Mouse (Mus musculus): ENCODE results near the gene Actn1. TPM values are rescaled to one million over a fixed set of nuclear protein-coding genes. Genes with fewer than 3 reads are reported as not detected.

Gene Actn1
- total RNA-seq, 2 experiments from 2014 or later = 93.4 to 102 TPM

DNA sequence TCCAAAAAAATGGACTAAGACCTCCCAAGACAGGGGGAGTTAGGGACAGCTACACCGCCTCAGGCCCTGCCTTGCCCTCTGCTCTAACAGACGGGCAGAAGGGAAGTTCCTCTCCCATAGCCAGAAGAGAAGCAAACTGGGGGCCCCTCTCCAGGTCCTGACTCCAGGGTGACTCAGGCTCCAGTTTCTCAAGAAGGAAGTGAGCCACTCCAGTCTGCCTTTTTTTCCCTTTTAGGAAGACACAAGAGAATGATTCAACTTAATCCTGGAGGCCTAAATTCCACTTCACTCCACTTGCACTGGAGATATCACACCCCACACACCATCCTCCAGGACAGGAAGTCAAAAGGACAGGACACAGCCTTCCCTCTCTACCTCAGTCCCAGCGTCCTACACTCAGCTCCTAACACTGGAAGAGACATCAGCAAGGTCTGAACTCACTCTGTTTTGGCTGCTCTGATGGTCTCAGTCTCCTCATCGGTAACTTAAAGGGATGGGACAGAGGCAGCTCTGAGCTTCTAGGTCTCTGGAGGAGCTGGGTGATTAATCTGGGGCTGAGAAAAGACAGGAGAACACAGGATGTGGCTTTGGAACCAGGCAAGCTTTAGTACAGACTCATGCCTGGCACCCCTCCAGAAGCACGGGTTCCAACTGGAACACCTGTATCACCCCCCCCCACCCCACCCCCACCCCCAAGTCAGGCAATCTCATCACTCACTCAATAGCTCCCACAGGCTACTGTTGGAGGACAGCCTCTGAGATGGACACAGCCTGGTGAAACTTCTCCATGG is 31.0 kb downstream of the Actn1 start:
- DNase-seq (ENCODE audit: extremely low spot score in 1 of 2, low spot score in 1 of 2) = no peak

DNA sequence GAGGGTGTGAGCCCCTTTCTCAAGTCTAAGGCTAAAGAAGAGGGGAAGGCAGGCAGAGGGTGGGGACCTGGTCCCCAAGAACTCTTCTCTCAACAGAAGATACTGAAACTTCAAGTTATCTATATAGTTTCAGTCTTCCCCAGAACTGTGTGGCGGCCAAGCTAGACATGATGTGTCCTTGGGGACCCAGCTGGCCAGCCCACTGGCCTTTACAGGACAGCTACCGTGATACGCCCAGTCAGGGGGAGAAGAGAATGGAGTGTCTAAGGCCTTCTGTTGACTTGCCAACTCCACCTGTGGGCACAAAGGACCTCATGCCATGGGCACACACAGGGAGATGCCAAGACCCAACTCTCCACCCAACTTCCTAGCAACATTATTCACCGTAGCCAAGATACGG is 31.8 kb downstream of the Actn1 start:
- no peak for DNase-seq (ENCODE audit: extremely low spot score in 1 of 2, low spot score in 1 of 2)

DNA sequence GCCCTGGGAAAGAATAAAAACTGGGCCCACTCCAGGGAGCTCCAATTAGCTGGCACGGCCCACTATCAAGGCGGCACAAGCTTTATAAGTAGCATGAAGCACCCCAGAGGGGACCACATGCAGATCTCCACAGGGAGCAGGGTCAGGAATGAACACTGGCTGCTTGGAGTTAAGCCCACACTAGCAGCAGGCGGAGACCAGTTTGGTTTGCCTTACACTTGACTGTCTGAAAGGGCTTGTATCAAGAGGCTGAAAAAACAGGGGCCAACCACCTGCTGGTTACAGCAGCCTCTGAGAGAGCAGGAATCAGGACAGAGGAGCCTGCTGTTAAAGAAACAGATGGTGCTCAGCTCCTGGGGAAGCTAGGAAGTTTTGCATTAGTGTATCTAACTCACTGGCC is 32.3 kb downstream of the Actn1 start:
- DNase-seq (ENCODE audit: extremely low spot score in 1 of 2, low spot score in 1 of 2) = no peak

DNA sequence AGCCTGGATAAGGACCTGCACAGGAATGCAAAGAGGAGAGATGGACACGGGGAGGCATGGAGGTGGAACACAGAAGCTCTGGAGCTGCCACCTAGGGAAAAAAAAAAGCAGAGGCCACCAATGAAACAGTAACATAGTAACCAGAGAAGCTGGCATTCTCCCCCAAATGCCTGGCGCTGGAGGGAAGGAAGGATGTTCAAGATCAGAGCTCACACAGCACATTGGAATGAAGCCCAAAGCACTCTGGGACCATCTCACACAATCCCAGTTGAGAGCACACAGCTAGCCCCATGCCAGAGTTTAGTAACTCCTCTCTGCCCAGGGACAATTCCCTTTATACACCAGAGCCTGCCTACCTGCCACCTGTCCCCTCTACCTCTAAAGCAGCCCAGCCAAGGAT is 34.1 kb downstream of the Actn1 start:
- DNase-seq (ENCODE audit: extremely low spot score in 1 of 2, low spot score in 1 of 2) = no peak

DNA sequence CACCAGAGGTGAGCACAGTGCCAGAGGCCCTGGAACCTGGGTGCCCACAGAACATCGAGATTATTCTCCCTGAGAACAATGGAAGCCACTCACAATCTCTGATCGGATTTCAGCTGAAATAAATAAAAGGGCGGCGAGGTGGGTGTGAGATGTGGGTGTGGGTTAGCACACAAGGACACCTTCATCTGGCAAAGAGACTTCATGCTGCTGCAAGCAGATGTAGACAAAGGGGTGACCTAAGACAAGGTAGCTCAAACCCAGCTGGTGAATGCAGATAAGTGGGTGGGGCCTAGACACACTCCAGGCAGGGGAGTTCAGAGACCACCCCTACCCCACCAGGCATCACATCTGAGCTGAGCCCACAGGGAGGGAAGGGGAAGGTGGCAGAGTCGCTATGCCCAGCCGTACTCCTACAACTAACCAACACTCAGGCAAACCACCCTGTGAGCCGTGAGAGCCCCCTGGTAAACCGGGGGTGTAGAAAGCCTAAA is 35.9 kb downstream of the Actn1 start:
- DNase-seq (ENCODE audit: extremely low spot score in 1 of 2, low spot score in 1 of 2) = no peak

DNA sequence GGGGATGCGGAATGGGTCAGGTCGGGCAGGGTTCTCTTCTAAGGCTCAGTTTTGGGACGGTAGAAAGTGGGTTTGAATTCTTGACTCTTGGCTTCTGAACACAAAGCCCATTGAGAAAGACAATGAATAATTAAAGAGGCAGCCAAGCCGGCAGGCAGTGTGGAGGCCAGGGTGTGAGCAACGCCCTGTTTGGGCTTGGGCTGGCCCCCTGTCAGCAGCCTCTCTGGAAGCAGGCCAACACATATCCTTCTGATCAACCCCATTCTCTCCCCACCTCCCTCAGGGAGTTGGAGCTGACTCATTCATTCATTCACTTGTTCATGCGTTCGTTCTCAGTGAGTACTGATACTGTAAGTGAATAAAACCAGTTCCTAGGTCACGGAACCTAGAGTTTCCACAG is 36.7 kb downstream of the Actn1 start:
- no peak for DNase-seq (ENCODE audit: extremely low spot score in 1 of 2, low spot score in 1 of 2)

DNA sequence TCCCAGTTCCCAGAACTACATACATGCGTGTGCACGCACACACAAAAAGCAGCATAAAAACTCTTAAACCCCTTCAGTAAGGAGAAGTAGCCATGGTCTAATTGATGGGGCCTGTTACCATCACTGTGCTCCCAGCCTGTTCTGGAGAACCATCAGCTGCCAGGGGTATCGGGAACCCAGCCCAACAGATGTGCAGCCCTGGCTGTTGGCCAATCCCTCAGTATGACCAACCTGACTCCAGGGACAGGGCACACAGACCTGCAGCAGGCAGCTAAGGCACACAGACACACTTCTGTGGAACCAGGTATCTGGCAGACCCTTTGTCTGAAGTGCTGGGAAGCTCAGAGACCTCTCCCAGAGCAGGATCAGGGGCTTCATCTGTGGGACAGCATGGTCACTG is 37.7 kb downstream of the Actn1 start:
- no peak for DNase-seq (ENCODE audit: extremely low spot score in 1 of 2, low spot score in 1 of 2)

DNA sequence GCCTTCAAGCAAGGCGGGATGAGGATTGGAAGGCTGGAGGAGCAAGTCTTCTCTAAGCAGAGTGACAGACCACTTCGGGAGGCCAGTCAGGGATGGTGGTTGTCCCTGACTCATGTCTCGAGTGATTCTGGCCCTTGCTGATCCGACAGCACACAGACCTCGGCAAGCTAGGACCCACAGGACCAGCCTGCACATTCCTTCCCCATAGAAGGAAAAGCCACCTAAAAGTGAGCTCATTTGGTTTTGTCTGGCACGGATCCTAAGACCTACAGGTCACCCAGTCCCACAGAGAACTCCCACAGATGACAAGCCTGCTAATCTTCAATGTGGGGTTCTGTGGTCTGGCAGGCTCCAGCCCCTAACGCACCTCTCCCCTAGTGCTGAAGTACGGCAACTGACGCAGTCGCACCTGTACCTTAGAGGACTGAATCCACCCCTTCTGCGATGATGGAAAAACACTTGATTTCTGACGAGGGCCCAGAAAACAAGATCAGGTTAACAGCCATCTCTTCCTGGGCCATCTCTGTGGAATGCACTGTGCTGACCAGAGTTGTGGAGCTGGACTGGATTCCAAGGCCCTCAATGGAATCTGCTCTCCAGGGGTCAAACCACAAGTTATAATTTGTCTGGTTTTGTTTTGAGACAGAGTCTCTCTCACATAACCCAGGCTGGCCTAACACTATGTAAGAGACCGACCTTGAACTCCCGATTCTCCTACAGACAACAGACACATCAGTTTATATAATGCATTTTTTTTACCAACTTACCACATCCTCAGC is 39.7 kb downstream of the Actn1 start:
- DNase-seq (ENCODE audit: extremely low spot score in 1 of 2, low spot score in 1 of 2) = no peak

DNA sequence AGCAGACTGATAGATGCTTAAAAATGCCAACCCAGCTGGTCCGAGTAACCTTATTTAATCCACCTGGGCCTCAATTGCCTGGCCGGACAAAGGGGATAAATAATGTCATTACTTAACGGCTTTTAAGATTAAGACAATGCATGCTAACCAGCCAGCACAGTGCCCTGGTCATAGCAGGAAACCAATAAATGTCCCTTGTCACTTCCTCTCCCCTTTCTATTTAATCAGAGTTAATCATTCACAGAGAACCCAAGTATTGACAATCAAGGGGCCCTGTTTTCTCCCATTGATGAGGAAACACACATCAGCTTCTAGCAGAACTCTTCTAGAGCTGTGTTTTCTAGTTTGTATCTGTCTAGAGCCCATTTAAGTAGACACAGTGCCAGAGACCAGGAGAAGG is 41.4 kb downstream of the Actn1 start:
- DNase-seq (ENCODE audit: extremely low spot score in 1 of 2, low spot score in 1 of 2) = no peak

DNA sequence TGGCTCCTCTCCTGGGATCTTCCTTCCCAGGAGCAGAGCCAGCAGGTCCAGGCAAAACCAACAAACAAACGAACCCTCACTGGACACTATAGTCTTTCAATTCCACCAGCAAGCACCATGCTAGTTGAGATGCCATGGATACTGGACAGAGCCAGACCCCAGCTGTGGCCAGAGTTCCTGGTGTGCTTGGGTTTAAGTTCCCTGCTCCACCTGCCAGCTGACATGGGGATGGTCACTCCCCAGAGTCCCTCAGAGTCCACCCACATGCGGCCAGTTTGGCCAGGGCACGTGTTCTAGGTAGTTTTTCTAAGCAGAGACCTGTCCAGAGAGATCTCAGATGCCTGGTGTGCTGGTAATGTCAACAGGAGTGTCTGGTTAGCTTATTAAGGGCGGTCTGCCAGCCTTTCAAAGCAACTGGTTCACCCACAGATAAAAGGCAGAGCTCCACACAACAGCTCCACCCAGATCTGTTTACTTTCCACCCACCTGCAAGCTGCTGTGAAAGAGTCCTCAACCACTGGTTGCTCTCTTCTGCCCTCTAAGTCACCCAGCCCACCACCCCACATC is 42.0 kb downstream of the Actn1 start:
- no peak for DNase-seq (ENCODE audit: extremely low spot score in 1 of 2, low spot score in 1 of 2)

DNA sequence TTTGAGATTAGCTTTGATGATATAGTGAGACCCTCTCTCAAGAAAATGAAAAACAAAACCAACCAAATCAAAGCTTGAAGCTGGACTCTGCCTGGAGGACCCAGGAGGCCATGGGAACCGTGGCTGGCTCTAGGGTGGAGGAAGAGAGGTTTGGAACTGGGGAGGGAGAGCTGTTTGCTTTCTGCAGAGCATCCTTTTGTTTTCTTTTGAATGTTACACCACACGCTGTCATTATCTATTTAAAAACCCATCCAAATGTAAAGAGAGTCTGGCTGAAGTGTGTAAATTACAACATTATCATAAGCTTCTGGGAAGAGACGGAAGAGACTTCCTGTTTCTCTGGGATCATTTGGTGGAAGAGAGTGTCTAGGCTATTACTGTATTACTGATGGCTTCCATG is 43.1 kb downstream of the Actn1 start:
- DNase-seq (ENCODE audit: extremely low spot score in 1 of 2, low spot score in 1 of 2) = no peak

DNA sequence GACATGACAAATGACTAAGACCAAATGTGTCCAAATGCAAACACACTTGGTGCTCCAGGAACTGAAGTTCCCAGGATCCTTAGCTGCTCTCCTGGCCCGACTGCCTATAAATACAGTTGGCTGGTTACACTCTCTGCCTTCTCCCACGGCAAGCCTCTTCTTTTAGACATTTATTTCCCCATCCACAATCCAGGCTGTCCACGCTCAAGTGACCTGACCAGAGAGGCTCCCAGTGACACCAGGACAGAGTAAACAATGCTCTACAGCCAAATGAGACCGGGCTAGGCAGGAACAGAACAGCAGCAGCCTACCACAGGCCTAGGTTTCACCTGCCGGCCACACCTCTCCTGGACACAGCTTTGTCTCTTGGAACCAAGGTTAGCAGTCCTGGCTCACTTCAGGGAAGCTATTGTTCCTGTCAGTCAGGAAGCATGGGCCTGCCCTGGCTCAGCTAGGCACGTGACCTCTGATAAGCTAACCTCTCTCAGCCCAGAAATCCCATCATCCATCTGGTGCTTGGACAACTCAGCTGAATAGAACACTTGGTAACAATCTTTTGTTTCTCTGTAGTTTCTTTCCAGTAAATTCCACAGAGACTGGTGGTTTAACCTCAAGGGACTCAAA is 43.8 kb downstream of the Actn1 start:
- DNase-seq (ENCODE audit: extremely low spot score in 1 of 2, low spot score in 1 of 2) = no peak

DNA sequence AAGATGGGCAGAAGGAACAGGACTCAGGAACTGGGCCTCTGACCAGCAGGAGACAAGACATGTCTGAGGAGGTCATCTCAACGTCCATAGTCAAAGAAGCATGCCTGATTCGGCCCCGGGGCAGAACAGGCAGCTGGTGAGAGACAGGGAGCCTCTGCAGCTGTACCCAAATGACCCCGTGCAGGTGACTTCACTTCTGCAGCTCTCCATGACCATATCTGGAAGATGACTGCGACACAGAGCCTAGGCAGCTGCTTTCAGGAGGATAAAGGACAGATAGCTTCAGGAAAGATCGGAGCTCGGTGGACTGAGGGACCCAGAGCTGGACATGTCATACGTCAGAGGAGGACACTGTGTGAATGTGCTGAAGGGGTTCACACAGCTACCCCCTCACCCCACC is 46.4 kb downstream of the Actn1 start:
- DNase-seq (ENCODE audit: extremely low spot score in 1 of 2, low spot score in 1 of 2) = no peak

DNA sequence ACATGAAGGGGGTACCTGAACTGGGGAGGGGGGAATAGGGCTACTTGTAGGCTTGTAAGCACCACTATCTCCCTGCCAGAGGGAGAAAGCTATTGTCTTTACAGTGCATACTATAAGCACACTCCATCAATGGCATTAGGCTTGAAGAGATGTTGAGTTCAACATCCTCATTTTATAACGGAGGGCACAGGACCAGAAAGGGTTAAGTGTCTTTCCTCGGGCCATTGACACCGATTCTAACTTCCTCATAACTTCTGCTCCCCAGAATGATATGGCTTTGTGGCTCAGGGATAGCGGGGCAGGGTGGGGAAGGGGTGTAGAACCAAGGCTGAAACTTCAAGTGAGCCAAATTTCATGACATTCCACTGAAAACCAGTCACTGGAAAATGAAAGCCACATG is 46.9 kb downstream of the Actn1 start:
- DNase-seq (ENCODE audit: extremely low spot score in 1 of 2, low spot score in 1 of 2) = no peak

DNA sequence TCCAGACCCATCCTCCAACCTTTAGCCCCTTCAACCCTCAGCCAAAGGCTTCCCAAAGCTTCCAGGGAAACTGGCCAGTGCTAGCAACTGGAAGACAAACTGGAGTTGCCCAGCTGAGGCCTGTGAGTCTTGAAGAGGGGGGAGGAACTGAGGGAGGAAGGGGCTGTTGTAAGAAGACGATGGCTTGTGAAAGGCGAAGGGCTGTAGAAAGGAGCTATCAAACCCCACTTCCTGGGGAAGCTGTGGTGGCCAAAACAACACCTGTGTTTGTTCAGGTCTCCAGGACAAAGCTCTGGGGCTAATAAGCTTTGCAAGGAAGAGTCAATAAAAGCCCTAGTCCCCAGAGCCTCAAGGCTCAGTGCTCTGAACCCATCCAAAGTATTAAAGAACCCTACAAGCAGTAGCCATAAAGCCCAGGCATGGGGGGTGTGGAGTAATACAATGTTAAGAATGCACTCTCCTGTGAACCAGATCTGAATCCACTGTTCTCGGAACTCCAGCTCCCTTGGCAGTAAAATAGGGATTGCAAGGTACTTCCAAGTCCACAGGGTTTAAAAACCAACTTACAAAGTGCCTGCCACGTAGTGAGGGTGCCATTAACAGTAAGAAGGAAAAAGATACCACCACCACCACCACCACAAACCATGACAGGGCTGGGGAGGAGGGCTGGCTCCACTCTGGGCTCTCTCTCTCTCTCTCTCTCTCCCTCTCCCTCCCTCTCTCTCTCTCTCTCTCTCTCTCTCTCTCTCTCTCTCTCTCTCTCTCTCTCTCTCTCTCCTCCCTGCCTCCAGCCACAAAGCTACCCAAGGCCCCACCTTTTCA is 49.2 kb downstream of the Actn1 start:
- no peak for DNase-seq (ENCODE audit: extremely low spot score in 1 of 2, low spot score in 1 of 2)

DNA sequence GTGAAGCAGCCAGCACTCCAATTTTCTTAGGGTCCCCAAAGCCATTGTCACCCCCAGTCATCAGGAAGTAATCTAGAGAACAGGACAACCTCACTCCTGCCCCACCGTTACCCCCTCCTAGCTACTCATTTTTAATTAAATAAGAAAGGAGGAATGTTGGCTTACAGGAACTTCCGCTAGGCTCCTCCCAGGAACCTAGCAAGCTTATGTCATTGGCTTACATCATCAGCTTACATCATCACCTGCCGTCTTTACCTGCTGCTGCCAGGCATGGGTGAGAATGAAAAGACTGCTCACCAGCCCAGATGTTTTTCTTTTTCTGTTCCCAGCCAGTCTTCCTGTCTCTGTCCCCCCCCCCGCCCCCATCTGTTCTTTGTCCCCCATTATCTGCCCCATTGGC is 50.3 kb downstream of the Actn1 start:
- DNase-seq (ENCODE audit: extremely low spot score in 1 of 2, low spot score in 1 of 2) = no peak

DNA sequence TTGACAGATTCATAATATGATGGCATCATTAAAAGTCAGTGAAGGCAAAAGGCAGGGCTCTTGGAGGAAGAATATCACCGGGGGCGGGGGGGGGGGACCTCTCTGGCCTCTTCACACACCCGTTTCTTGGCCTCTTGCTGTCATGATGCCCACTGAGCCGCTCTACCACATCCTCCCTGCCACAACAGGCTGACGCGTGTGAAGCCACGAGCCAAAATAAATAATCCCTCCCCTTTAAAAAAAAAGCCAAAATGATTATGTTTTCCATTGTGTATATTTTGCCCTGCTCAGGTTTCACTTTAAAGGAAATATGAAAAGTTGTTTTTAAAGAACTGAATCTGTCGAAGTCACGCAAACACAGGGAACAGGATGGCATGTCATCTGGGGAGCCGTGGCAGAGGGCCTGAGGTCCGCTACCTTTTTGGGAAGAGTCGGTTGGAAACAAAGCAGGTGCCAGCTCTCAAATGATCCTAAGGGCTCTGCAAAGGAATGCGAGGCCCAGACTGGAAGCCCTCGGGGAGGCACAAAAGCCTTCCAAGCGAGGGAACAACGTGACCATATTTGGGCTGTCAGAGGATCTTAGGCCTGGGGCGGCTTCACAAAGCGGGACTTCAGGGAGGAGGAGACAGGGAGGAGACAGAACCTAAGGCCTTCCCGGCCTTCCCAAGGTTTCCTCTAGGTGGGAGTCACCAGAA is 51.9 kb downstream of the Actn1 start:
- DNase-seq (ENCODE audit: extremely low spot score in 1 of 2, low spot score in 1 of 2) = no peak

DNA sequence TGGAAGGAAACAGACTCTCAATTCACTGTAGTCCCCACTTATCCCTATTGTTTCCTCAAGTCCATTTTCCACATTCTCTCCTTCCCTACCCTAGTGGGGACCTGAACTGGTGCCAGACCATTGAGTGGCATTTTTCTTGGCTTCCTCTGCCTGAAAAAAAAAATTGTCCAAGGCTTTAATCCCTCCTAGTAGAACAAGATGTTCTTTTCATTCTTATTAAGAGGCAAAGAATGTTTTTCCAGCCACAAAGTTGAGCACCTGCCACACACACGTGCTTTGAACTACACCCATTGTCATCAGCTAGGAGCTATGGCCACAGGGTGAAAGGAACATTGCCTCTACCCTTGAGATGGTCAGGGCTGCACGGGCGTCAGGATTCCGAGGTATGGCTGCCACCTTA is 56.9 kb downstream of the Actn1 start:
- no peak for DNase-seq (ENCODE audit: extremely low spot score in 1 of 2, low spot score in 1 of 2)

DNA sequence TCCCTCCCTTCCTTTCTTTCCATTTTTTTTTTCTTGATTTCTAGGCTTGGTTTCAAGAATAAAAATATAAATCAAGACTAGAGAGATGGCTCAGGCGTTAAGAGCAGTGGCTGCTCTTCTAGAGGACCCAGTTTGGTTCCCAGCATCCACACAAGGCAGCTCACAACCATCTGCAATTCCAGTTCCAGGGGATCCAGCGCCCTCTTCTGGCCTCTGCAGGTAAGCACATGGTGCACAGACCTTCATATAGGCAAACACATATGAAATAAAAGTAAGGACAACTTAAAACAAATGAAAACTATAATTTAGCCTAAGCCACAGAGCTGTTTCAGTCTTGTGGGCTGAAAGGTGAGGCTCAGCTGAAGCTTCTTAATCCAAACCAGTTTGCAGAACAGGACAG is 60.4 kb downstream of the Actn1 start:
- DNase-seq (ENCODE audit: extremely low spot score in 1 of 2, low spot score in 1 of 2) = no peak

DNA sequence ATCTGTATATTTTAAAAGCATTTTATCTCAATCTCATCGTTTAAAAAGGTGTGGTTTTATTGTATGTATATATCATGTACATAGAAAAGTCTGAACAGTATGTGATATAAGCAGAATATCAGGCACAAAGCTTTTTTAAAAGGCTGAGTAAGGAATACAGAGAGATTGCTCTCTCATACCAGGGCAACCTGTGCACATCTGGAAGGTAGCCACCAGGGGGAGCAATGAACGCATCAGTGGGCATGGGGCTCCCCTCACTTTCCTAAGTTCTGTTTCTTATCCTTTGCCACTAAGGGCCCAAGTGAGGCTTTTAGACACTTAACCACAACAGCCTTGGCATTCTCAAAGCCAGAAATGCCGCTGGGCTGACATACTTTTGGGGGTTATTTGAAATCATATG is 61.7 kb downstream of the Actn1 start:
- peak; percentile 23 to 71 for DNase-seq (ENCODE audit: extremely low spot score in 1 of 2, low spot score in 1 of 2)
